Mouse (Mus musculus): ENCODE data around the gene Tmem110. TPM values are rescaled to one million over a fixed set of nuclear protein-coding genes. Genes with fewer than 3 reads are reported as not detected.

Tmem110 gene
- polyA plus RNA-seq, 1 experiment, result not detected

DNA sequence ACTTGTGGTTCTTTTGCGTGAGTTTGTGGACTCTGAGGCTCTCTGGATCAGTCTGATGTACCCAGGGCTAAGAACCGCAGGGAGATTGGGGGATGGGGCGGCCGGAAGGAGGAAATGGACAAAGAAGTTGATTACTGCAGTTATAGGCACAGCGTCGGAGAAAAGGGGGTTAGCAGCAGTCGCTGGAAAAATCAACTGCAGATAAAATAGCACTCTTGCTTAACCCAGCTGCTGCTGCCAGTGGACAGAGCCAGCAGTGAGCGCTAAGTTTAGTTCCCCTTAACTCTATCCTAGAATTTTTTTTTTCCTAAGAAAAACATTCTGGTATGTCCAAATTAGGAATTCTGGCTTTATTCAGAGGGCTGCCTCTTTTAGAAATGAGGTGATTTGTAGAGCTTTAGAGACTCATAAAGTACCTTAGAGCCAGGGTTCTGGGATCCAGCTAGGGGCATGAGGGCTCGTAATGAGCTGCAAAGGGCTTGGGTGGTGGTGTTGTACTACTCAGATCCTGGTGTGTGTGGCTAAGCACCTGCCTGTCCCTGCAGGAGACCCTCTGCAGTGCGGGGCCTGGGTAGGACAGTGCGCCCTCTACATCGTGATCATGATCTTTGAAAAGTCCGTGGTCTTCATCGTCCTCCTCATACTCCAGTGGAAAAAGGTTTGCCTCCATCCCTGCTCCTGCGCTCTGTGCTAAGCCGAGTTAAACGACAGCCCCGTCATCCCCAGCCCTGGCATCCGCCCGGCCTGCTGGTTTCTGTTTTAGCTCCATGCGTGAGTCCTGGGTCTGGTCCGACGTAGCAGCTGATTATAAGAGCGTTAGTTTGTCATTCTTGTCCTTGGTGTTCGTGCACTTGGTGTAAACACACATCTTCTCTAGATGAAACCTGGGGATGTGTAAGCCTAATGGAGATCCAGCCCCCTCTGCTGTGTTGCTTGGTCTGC is 45.1 kb downstream of the Tmem110 start:
- peaks cover 9% of the 10 kb centered on the region for H3K4me1 ChIP-seq (ENCODE audit: control insufficient read depth, insufficient read depth, low read length)
- 63% methylated on average over 25 of the region's 25 CpGs for WGBS
- TF ChIP-seq CTCF (IDR thresholded peaks at IDR 0.05; ENCODE audit: insufficient read depth, low read depth, low read length), result no peak
- TF ChIP-seq POLR2A (IDR thresholded peaks at IDR 0.05; ENCODE audit: insufficient read depth, low read depth, low read length), result no peak
- no peak overlapping the region for H3K27ac ChIP-seq (ENCODE audit: insufficient read depth, low read depth, low read length)
- H3K4me3 ChIP-seq (ENCODE audit: insufficient read depth, low read depth, low read length), result no peak overlapping the region

DNA sequence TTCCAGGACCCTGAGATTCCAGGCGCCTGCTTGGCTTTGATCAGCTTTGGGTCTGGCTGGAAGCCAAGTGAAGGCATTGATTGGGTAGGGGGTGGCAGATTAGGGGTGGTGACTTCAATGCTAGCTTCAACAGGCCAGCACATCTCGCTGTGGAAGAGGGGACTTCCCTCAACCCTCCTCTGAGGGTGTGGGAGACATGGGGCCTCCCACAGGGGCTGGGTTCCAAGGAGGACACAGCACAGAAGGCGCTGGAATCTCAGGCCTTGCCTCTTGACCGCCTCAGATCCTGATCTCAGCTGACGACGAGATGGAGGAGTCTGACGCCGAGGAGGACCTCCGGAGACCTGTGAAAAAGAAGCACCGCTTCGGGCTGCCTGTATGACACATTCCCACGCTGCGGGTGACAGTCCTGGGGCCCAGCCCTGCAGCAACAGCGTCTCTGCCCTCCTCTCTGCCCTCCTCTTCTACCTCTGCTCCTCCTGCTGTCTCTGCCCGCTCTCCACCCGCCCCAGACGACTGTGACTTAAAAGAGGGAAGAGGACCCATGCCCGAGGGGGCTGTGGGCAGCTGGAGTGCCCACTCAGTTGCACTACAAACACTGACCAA is 48.8 kb downstream of the Tmem110 start:
- no peak for TF ChIP-seq CTCF (IDR thresholded peaks at IDR 0.05; ENCODE audit: insufficient read depth, low read depth, low read length)
- TF ChIP-seq POLR2A (IDR thresholded peaks at IDR 0.05; ENCODE audit: insufficient read depth, low read depth, low read length), result no peak
- peaks cover 14% of the 10 kb centered on the region for H3K4me1 ChIP-seq (ENCODE audit: control insufficient read depth, insufficient read depth, low read length)
- no peak overlapping the region for H3K4me3 ChIP-seq (ENCODE audit: insufficient read depth, low read depth, low read length)
- H3K27ac ChIP-seq (ENCODE audit: insufficient read depth, low read depth, low read length), result no peak overlapping the region
- 79% methylated on average over 18 of the region's 18 CpGs for WGBS

DNA sequence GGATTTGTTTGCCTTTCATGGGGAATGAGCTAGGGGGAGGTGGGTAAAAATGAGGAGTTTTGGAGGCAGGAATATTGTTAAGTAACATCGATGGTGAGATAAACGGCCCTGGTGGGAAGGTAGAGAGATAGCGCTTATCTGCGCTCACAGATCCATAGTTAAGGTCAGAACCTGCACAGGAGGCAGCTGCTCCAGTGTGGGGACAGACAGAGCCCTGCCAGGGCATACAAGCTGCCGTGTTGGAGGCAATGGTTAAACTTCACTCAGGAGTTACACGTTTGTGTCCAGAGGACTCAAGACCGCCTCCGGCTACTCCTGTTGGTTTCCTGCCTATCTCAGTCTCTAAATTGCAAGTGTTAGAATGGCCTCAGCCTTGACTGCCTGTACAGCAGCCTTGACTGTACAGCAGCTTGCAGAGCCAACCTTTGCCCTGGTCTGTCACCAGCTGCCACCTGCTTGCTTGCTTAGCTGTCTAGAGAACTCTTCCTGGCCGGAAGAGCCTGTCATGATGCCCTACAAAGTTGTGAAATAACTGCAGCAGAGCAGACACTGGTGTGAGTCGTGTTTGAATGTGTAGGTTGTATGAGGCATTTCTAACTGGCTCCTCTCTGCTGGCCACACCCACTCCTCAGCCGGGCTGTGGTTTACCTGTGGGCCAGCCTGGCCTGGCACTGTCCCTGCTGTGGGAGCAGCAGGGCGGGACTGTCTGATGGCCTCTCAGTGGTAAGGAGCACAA is 49.9 kb downstream of the Tmem110 start:
- 94% methylated on average over 12 of the region's 12 CpGs for WGBS
- Histone ChIP-seq H3K4me3 (ENCODE audit: insufficient read depth, low read depth, low read length) (no peak overlapping the region), H3K4me1 (ENCODE audit: control insufficient read depth, insufficient read depth, low read length) (peaks cover 13% of the 10 kb centered on the region), H3K27ac (ENCODE audit: insufficient read depth, low read depth, low read length) (no peak overlapping the region)
- TF ChIP-seq CTCF (IDR thresholded peaks at IDR 0.05; ENCODE audit: insufficient read depth, low read depth, low read length) (no peak), POLR2A (IDR thresholded peaks at IDR 0.05; ENCODE audit: insufficient read depth, low read depth, low read length) (no peak)

DNA sequence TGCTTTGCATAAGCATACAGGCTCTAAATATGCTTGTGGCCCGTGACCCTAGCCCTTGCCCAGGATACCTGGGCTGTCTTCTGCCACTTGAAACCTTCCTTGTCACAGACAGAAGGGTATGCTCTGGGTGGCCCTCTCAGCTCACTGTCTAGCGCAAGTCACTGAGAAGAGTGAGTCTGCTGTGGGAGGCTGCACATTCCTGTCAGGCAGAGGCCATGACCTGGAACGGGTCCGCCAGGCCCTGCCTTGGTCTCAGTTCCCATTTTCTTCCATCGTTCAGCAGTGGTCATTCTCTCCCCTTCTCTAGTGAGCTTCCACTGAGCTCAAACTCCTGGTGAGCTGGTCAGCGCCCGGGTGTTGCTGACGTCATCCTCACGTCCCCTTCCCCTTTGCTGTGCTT is 50.6 kb downstream of the Tmem110 start:
- Histone ChIP-seq H3K4me3 (ENCODE audit: insufficient read depth, low read depth, low read length) (no peak overlapping the region), H3K27ac (ENCODE audit: insufficient read depth, low read depth, low read length) (no peak overlapping the region), H3K4me1 (ENCODE audit: control insufficient read depth, insufficient read depth, low read length) (peaks cover 13% of the 10 kb centered on the region)
- WGBS, result 88% methylated on average over 9 of the region's 9 CpGs
- TF ChIP-seq POLR2A (IDR thresholded peaks at IDR 0.05; ENCODE audit: insufficient read depth, low read depth, low read length), result no peak
- TF ChIP-seq CTCF (IDR thresholded peaks at IDR 0.05; ENCODE audit: insufficient read depth, low read depth, low read length), result no peak

DNA sequence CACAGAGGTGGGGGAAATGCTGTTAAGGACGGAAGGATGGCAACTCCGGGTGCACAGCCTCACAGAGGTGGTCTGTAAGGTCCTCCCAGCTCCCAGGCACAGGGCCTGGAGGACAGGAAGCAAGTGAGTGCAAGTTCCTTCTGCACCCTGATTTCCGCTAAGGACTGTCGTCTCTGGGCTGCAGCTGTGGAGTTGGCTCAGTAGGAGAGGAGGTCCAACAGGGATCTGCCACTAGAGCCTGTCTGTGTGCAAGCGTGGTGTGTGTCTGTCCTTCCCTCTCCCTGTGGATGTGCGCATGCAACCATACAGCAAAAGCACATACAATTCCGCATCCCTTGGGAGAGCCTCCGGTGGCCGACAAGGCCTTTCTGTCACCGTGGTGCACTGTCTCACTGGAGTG is 51.1 kb downstream of the Tmem110 start:
- Histone ChIP-seq H3K27ac (ENCODE audit: insufficient read depth, low read depth, low read length) (no peak overlapping the region), H3K4me3 (ENCODE audit: insufficient read depth, low read depth, low read length) (no peak overlapping the region), H3K4me1 (ENCODE audit: control insufficient read depth, insufficient read depth, low read length) (peaks cover 13% of the 10 kb centered on the region)
- 85% methylated on average over 10 of the region's 10 CpGs for WGBS
- TF ChIP-seq CTCF (IDR thresholded peaks at IDR 0.05; ENCODE audit: insufficient read depth, low read depth, low read length), result no peak

DNA sequence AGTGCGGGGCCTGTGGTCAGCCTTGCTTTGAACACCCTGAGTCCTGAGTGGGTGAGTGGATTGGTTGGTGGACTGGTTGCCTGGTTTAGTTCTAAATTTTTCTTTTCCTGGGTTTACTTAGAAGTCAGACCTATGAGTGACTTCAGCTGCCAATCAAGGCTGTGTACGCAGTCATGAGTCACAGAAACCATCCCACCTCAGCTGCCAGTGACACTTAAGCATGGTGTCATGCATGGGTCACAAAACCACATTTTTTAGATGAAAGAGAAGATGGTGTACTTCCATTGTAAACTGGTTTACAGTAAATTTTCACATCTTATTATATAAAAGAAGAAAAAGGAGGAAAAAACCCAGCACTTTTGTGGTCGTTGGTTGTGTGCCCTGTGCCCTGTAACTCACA is 52.4 kb downstream of the Tmem110 start:
- WGBS, result 94% methylated on average over 3 of the region's 3 CpGs
- no peak overlapping the region for H3K4me3 ChIP-seq (ENCODE audit: insufficient read depth, low read depth, low read length)
- TF ChIP-seq POLR2A (IDR thresholded peaks at IDR 0.05; ENCODE audit: insufficient read depth, low read depth, low read length) (no peak), CTCF (IDR thresholded peaks at IDR 0.05; ENCODE audit: insufficient read depth, low read depth, low read length) (no peak)
- H3K4me1 ChIP-seq (ENCODE audit: control insufficient read depth, insufficient read depth, low read length), result peaks cover 16% of the 10 kb centered on the region
- H3K27ac ChIP-seq (ENCODE audit: insufficient read depth, low read depth, low read length), result no peak overlapping the region

DNA sequence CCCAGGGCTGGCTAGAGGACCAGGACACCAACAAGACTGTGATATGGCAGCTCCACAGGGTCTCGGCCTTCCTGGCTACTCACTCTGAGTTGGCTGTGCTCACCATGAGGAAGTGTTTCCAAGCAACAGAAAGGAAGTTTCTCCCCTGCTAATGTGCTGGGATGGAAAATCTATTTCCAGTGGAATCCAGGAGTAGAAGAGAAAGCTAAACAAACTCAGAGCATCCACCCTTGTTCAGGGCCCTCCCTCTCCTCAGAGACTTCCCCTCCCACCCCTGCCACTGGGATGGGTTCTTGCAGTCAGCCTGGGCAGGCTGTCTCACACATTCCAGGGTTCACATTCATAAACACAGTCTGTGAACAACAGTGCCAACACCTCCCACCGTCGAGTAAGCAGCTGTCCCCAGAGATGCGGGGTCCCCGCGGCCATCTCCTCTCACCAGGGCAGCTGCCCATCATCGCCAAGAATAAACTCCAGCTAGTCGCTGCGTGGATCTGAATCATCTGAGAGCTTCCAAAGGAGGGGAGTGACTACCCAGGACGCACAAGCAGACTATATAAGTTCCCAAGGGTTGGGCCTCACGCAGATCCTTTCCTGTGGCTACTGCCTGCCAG is 53.7 kb downstream of the Tmem110 start, which contains the start of gene Mustn1:
TSS of gene Mustn1 (plus strand) at position 243 of the 614 bp plus-strand sequence.
- H3K4me3 ChIP-seq (ENCODE audit: insufficient read depth, low read depth, low read length), result no peak within 1 kb of the TSS
- WGBS, result 32% methylated on average over 11 of the region's 11 CpGs
- peaks cover 18% of the 10 kb centered on the region for H3K4me1 ChIP-seq (ENCODE audit: control insufficient read depth, insufficient read depth, low read length)
- H3K27ac ChIP-seq (ENCODE audit: insufficient read depth, low read depth, low read length), result 0 out of 2 replicates have a peak within 1 kb of the TSS, but pooled peaks have one; percentile 41
- TF ChIP-seq POLR2A (IDR thresholded peaks at IDR 0.05; ENCODE audit: insufficient read depth, low read depth, low read length), result no peak
- TF ChIP-seq CTCF (IDR thresholded peaks at IDR 0.05; ENCODE audit: insufficient read depth, low read depth, low read length), result no peak

DNA sequence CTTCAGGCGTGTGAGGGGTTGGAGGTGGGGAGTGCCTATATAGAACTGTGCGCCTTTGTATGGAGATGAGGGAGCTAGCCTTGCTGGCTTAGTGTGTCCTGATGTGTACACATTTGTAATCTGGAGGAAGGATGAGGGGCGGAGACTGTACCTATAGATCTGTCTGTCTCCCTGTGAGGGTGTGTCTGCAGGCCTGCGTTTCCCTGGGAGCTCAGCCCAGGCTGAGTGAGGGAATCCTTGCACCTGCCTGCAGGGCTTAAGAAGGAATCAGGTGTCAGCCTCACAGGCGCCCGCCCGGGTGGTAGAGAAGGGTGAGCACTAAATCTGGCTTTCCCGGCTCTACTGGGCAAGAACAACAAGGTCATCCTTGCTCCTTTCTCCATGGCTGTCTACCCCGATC is 54.4 kb downstream of the Tmem110 start:
- 0 out of 2 replicates have a peak overlapping the region, but pooled peaks have one; percentile 41 for H3K27ac ChIP-seq (ENCODE audit: insufficient read depth, low read depth, low read length)
- TF ChIP-seq CTCF (IDR thresholded peaks at IDR 0.05; ENCODE audit: insufficient read depth, low read depth, low read length) (no peak), POLR2A (IDR thresholded peaks at IDR 0.05; ENCODE audit: insufficient read depth, low read depth, low read length) (no peak)
- no peak overlapping the region for H3K4me3 ChIP-seq (ENCODE audit: insufficient read depth, low read depth, low read length)
- WGBS, result 78% methylated on average over 9 of the region's 9 CpGs
- peaks cover 18% of the 10 kb centered on the region for H3K4me1 ChIP-seq (ENCODE audit: control insufficient read depth, insufficient read depth, low read length)

Measured in olfactory bulb, adult 2 months (tissue).